Mouse (Mus musculus): ENCODE data around the gene Ly6g5c.

Ly6g5c gene

GRCm38 (mm10) chr17:35080248-35080647 is 27.8 kb upstream of the Ly6g5c start:
- intact Hi-C loops (cut with DNase I) = no loop called here

GRCm38 (mm10) chr17:35080710-35081109 is 27.4 kb upstream of the Ly6g5c start:
- intact Hi-C loops (cut with DNase I) = no loop called here

- intact Hi-C loops (cut with DNase I) = no loop called here
These were observed 25.1 kb upstream of the Ly6g5c start for GRCm38 (mm10) chr17:35082841-35083576.

- intact Hi-C loops (cut with DNase I) = no loop called here
These were observed 24.1 kb upstream of the Ly6g5c start for GRCm38 (mm10) chr17:35083929-35084497.

- intact Hi-C loops (cut with DNase I) = no loop called here
These were observed 22.7 kb upstream of the Ly6g5c start, which contains the start of gene Ly6g6f for GRCm38 (mm10) chr17:35085208-35085865. Ly6g6f (minus strand) TSS chr17:35085610.

- intact Hi-C loops (cut with DNase I) = no loop called here
These were observed 19.9 kb upstream of the Ly6g5c start for GRCm38 (mm10) chr17:35088151-35088550.

- intact Hi-C loops (cut with DNase I) = no loop called here
These were observed 19.0 kb upstream of the Ly6g5c start, which contains the start of gene Abhd16a for GRCm38 (mm10) chr17:35088825-35089644. Abhd16a (plus strand) TSS chr17:35089263.

- intact Hi-C loops (cut with DNase I) = no loop called here
These were observed 17.7 kb upstream of the Ly6g5c start for GRCm38 (mm10) chr17:35090166-35090932.

GRCm38 (mm10) chr17:35092403-35093198 is 15.5 kb upstream of the Ly6g5c start:
- intact Hi-C loops (cut with DNase I) = no loop called here

GRCm38 (mm10) chr17:35094475-35095365 is 13.4 kb upstream of the Ly6g5c start:
- intact Hi-C loops (cut with DNase I) = no loop called here

- intact Hi-C loops (cut with DNase I) = no loop called here
These were observed 11.5 kb upstream of the Ly6g5c start for GRCm38 (mm10) chr17:35096597-35096996.

- intact Hi-C loops (cut with DNase I) = no loop called here
These were observed 10.9 kb upstream of the Ly6g5c start for GRCm38 (mm10) chr17:35097164-35097655.

- intact Hi-C loops (cut with DNase I) = no loop called here
These were observed 7.8 kb upstream of the Ly6g5c start for GRCm38 (mm10) chr17:35100196-35100765.

- intact Hi-C loops (cut with DNase I) = no loop called here
These were observed 6.9 kb upstream of the Ly6g5c start for GRCm38 (mm10) chr17:35101161-35101560.

- intact Hi-C loops (cut with DNase I) = no loop called here
These were observed 5.8 kb upstream of the Ly6g5c start for GRCm38 (mm10) chr17:35102299-35102698.

GRCm38 (mm10) chr17:35103221-35103690 is 4.8 kb upstream of the Ly6g5c start:
- intact Hi-C loops (cut with DNase I) = no loop called here

GRCm38 (mm10) chr17:35104079-35104478 is 4.0 kb upstream of the Ly6g5c start:
- intact Hi-C loops (cut with DNase I) = no loop called here

GRCm38 (mm10) chr17:35104754-35105153 is 3.3 kb upstream of the Ly6g5c start:
- intact Hi-C loops (cut with DNase I) = loop anchor here (5.0 kb wide), 1 partner anchor 82 kb away; no protein-coding TSS in a partner anchor

Data from adrenal gland (tissue).